Mouse (Mus musculus): ENCODE results near the gene Atp6v0e2.

- TF ChIP-seq CTCF (IDR thresholded peaks at IDR 0.05; ENCODE audit: low read depth), result no peak
- TF ChIP-seq EP300 (IDR thresholded peaks at IDR 0.05; ENCODE audit: low read depth), result no peak
These were observed 7.8 kb downstream of the Atp6v0e2 start for GRCm38 (mm10) chr6:48545251-48545650.
